Mouse (Mus musculus) cerebellum, adult 9-11 months (tissue): ENCODE measurements around the gene Wnt11.
A peak's percentile ranks its signal among the peaks of the same experiment; 100 is the strongest.

ENCODE experiments used
- DNase-seq: peaks from one replicate; pipeline ENCODE4 v3.0.0; 2022

Wnt11 gene

DNA sequence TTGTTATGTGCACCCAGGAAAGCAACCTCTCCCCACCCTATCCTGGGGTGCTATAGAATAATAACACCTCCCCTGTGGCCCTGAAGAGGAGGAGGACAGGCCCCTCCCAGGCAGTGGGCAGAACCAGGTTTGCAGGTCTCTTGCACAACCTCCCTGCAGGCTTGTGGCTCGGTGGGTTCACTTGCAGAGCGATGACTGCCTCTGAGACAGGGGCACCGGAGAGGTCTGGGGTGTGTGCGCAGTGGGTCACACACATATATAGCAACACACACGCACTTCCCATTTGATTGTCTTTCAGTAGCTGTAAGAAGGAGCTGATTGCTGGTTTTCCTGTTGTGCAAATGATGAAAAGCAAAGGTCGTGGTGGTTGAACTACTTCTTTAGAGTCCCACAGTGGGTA, 3.6 kb upstream of the Wnt11 start:
- no peak for DNase-seq

GRCm38 (mm10) chr7:98835519-98836441, 868 bp downstream of the Wnt11 start:
- DNase-seq = no peak

DNA sequence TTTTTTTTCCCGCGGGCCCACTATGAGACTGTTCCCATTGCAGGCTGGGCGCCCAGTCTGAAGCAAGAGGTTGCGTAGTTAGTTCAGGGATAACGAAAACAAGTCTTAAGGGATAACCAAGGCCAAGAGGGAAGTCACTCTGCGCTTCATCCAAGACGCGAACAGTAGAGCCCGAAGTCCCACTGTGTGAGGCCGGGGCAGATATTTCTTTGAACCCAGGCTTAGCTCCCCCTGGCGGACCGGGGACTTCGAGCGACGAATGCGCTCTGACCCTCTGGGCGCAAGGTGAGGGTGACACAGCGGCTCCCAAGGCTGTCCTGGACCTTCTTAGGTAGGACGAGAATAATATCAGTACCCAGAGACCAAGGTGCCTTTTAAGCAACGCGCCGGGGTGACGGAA, 1.7 kb downstream of the Wnt11 start:
- DNase-seq = peak; percentile 31

DNA sequence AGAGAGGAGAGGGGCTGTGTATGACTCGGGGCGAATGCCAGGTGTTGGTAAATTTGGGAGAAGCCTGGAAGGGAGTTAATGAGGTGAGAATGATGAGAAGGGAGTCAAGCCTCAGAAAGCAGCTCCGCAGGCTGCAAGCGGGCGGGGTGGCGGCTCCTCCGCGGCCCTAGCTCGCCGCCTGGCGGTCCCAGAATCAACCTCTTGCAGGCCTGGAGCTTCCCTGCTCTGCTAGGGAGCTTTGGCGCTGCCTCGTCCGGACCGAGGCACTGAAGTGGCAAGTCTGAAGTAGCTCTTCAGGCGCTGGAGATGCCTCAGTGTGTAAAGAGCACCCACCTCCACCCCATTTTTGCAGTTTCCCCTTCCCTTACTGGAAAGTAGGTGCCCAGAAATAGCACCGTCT, 3.0 kb downstream of the Wnt11 start:
- peak; percentile 79 for DNase-seq

- no peak for DNase-seq
Measured at GRCm38 (mm10) chr7:98838729-98839141, 3.8 kb downstream of the Wnt11 start.

- no peak for DNase-seq
Measured at GRCm38 (mm10) chr7:98839312-98839711, 4.4 kb downstream of the Wnt11 start.

GRCm38 (mm10) chr7:98840771-98841170, 5.9 kb downstream of the Wnt11 start:
- DNase-seq = no peak

DNA sequence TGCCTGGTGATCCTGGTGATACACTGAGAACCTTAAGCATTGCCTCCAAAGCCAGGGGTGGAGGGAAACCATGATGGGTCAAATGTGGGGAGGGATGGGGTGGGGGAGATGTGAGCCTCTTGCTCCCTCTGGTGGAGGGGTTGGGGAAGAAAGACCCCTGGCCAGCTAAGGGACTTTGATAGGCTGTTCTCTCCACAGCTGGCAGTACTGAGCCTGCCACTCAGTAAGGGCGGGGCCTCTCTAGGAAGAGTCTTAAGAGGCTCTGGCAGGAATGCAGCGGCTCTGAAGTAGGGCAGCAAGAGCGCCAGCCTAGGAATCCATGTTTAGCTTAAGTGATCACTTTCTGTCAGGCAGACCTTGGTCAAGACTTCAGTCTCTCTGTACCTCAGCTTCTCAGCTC, 6.9 kb downstream of the Wnt11 start:
- DNase-seq = no peak

DNA sequence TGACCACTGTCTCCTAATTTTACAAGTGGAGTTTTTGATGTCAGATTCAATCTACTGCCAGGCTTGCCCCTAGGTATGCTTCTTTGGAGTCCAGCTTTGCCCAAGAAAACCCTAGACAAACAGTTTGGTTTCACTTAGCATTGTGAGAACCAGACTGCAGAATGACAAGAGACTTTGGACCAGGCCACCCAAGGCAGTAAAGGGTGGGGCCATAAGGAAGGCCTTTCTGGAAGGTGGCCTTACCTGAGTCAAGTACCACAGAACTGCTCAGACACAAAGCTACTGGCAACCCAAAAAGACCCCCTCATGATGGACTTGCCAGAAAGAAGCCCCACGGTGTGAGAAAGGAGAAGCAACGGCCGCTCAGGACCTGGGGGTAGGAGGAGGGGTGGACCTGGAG, 8.1 kb downstream of the Wnt11 start:
- no peak for DNase-seq

GRCm38 (mm10) chr7:98843649-98844048, 8.7 kb downstream of the Wnt11 start:
- DNase-seq = no peak

DNA sequence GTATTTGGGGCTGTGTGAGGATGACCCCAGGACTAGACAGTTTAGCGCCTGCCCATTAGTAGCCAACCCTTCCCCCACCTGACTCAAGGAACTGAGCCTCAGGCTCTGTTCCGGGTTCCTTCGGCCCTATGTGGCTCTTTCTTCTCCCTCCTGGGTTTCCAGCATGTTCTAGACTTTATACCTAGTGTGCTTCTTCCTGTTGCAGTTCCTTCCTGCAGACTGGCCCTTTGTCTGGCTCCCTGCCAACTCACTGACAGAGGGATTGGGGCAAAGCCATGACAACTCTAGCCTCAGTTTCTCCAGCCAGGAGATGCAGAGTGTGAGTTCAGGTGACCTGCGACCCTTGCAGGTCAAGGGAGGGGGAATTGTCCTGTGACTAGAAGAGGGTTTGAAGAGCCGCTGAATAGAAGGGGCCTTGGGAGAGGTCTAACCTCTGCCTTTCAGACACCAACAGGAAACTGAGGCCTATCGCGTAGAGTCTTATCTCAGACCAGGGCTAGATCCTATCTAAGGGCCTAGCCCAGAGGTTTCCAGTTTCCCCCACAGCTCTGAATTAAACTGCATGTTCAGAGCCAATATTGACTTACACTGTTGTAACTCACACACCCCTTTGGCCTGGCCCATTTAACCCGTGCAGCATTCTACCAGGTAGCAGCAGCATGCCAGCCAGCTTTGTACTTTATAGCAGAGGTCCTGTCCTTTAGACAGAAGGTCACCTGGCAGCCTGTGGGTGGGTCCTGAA, 14.2 kb downstream of the Wnt11 start:
- no peak for DNase-seq

GRCm38 (mm10) chr7:98850388-98850787, 15.5 kb downstream of the Wnt11 start:
- DNase-seq = no peak

- no peak for DNase-seq
Measured at GRCm38 (mm10) chr7:98851220-98851619, 16.3 kb downstream of the Wnt11 start.

DNA sequence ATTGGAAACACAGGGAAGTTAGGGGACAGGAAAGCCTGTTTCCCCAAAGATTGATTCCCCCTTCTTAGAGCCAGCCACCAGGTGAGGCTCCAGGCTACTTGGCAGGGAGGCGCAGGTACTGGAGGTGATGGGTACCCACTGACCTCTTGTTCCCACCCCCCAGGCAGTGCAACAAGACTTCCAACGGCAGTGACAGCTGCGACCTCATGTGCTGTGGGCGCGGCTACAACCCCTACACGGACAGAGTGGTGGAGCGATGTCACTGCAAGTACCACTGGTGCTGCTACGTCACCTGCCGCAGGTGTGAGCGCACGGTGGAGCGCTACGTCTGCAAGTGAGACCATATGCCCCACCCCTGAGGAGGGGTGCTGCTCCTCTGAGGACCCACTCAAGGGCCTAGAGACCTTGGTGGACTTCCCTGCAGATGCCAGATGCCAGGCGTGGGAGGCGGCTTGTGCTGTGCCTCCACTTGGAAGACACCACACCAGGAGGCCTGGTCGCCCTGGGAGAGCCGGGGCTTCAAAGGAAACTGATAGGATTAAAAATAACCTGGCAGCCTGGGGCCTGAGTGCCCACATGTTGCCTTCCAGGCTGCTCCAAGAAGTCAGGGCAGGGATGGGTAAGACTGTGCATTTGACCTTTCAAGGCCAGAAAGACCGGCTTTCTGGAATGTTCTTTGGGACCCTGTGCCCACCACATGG, 18.2 kb downstream of the Wnt11 start:
- no peak for DNase-seq

GRCm38 (mm10) chr7:98853806-98854205, 18.9 kb downstream of the Wnt11 start:
- no peak for DNase-seq

DNA sequence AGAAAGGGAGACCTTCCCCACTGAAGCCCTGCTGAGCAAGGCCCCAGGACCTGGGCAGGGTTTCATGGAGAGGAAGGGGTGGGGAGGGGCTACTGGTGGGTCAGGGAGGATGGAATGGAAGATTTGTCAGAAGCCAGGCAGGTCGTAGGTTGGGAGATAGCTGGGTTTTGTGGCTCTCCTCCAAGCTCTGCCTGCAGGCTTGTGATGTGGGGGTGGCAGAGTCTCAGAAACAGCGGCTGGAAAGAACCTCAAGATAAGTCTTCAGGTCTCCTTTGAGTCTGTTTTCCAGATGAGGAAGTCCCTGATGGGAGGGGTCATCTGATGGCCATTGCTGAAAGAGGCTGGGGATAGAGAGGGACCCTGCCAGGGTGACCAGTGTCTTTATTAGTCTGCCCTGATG, 20.5 kb downstream of the Wnt11 start:
- no peak for DNase-seq

DNA sequence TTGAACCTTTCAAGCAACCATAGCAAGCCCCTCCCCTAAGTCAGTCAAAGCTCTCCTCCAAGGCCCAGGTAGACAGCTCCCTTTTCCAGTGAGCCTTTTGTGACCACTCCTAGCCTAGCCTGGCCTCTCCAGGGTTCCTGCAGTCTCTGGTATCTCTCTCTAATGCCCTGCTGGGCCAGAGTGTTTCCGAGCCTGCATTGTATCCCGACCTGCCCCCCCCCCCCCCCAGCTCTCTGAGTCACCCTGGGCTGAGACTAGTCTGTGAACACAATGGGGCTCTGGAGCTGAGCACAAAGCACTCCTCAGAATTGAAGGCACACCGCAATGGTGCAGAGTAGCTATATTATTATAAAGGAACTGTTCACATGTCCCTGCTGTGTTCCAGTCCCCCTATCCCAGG, 21.2 kb downstream of the Wnt11 start:
- no peak for DNase-seq

GRCm38 (mm10) chr7:98857094-98857493, 22.2 kb downstream of the Wnt11 start:
- DNase-seq = no peak

DNA sequence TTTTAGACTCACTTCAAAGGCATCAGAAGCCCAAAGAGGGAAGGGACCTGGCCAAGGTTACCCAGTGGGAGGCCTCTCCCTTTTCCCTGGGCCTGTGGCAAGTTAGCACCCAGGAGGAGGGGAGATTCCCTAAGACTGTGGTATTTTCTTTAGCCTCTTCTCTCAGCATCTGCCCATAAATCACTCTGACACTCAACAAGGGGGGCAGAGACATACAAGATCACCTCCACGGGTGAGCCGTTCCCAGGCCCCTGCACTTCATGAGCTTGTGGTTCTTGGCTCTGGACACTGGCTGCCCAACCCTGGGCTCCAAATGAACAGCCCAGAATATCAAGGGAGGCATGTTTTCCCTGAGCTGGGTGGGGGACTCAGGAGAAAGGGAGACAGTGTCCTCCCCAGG, 26.1 kb downstream of the Wnt11 start:
- DNase-seq = no peak

GRCm38 (mm10) chr7:98862994-98863393, 28.1 kb downstream of the Wnt11 start:
- no peak for DNase-seq

DNA sequence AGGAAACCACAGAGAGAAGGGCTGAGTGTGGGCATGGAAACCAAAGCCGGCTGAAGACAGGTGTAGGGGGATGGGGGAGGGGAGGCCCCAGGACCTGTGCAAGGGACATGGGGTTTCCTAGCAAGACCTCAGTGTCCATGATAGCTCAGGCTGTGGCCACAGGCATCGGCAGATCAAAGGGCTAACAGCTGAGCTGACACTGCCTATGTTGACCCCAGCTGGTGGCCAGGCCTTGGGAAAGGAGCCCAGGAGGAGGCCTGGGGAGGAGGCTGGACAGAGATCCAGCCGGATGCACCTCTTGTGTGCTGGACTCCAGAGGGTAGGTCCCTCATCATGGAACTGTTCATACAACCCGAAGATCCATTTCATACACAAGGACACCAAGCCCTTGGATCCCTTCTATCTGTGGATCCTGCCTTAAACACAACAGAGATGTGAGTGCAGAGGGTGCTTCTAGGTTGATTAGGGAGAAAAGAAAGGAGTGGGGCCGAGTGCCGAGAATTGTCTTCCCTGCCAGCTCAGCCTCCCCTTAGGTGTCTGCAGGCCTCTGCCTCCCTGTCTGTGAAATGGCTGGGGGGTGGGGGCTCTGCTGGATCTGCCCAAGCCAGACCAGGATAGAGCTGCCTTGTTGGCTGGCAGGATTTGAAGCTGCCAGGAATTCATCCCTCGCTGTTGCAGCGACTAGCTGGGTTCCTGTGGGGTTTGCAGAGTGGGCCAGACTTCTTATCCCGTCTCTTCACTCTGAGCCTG, 29.2 kb downstream of the Wnt11 start:
- no peak for DNase-seq

- no peak for DNase-seq
Measured at GRCm38 (mm10) chr7:98867053-98867793, 32.3 kb downstream of the Wnt11 start.
